Mouse (Mus musculus): ENCODE measurements at regions not wholly inside any gene's neighbourhood (a gene's known extent, or its start where the extent isn't known, plus 50 kb on each side); places are given as distances from the start of the nearest gene placed in this dataset.

DNA sequence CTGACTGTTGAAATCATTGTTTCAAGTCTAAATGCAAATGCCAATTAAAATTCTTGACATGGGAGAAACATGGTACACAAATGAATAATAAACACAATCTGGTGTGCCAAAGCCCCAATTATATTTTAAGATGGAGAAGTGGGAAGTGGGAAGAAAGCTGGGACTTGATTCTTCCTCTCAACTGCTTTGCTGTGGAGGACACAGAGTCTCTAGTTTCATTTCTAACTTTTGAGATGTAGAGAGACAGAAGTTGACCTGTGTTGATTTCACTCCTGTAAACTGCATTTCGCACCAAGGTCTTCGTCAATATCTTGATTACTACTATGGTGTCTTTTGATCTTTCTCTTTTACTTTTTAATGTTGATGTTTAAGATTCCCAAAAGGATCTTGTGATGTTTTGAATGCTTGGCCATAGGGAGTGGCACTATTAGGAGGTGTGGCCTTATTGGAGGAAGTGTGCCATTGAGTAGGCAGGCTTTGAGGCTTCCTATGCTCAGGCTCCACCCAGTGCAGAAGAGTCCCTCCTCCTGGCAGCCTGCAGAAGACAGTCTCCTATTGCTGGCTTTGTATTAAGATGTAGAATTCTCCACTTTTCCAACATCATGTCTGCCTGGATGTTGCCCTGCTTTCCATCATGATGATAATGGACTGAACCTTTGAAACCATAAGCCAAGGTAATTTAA lies 447.4 kb upstream of the Zfp462 start:
- TF ChIP-seq CTCF (IDR thresholded peaks at IDR 0.05 in 2 of 3, conservative IDR thresholded peaks at IDR 0.05 in 1 of 3; ENCODE audit: control insufficient read depth in 1 of 3, insufficient read depth in 1 of 3, low read depth in 2 of 3, low read length in 3 of 3, poor library complexity in 1 of 3, severe bottlenecking in 1 of 3), result no peak
- TF ChIP-seq ZC3H11A (IDR thresholded peaks at IDR 0.05; ENCODE audit: low read depth, low read length), result no peak
- no peak for TF ChIP-seq GATA1 (IDR thresholded peaks at IDR 0.05; ENCODE audit: low read depth, low read length)
- TF ChIP-seq MXI1 (IDR thresholded peaks at IDR 0.05; ENCODE audit: low read depth, low read length), result no peak
